Mouse (Mus musculus) macrophage (primary cell): ENCODE measurements around the gene Zfp128. TPM values are rescaled to one million over a fixed set of nuclear protein-coding genes. Genes with fewer than 3 reads are reported as not detected.
"Not testable (repeated sequence)": the region's sequence is repeated elsewhere in the genome, so short reads cannot be mapped to it uniquely, and the experiment has no call there.

Experiments
- H3K27ac ChIP-seq: fragments of 350-480 bp; formaldehyde crosslinking; 2 replicates; pipeline ENCODE4 v1.9.0; 2021
- H3K36me3 ChIP-seq: fragments of 350-480 bp; formaldehyde crosslinking; 2 replicates; pipeline ENCODE4 v1.9.0; 2021; ENCODE audit errors: inconsistent target
- H3K4me3 ChIP-seq: fragments of 350-480 bp; formaldehyde crosslinking; 2 replicates; pipeline ENCODE4 v1.9.0; 2021; ENCODE audit errors: inconsistent target
- H3K79me2 ChIP-seq: fragments of 350-480 bp; formaldehyde crosslinking; 2 replicates; pipeline ENCODE4 v1.9.0; 2021; ENCODE audit errors: inconsistent target
- WGBS: methylation state at CpG from one replicate; pipeline ENCODE4 v1.1.7; 2026; ENCODE audit warnings: inconsistent platforms; ENCODE audit not compliant: missing documents; 5-methylcytosine and 5-hydroxymethylcytosine counted together
- polyA plus RNA-seq: library from polyadenylated mRNA; stranded (reverse); fragments of 250-400 nt; gene quantifications from 3 replicates; pipeline ENCODE4 v1.2.4, GENCODE M21; 2018; ENCODE audit warnings: inconsistent platforms
- total RNA-seq, 78 experiments: library from RNA; depleted of rRNA; stranded (reverse); fragments of 250-400 nt; gene quantifications; 1 replicate in 9 of 78; 2 replicates in 24 of 78; 3 replicates in 43 of 78; 4 replicates in 2 of 78; pipeline ENCODE4 v1.2.4; 2018; ENCODE audit warnings: inconsistent platforms in 56 of 78

Zfp128 gene
- 1 to 10 TPM in 15 of 26 experiments, under 1 TPM in 8, not detected in 3; 0.34 to 9.0 (median 2.0) TPM for total RNA-seq (2018; cell fraction: chromatin; rRNA removed)
- total RNA-seq (2018; cell fraction: cytosol; rRNA removed): 1 to 10 TPM in 16 of 26 experiments, under 1 TPM in 10; 0.19 to 2.6 (median 1.3) TPM
- 1 to 10 TPM in 16 of 26 experiments, under 1 TPM in 9, not detected in 1; 0.12 to 8.7 (median 1.4) TPM for total RNA-seq (2018; cell fraction: nucleus; rRNA removed)
- 1.6 to 2.1 TPM (median 1.9 TPM) in 3 replicates for polyA plus RNA-seq

DNA sequence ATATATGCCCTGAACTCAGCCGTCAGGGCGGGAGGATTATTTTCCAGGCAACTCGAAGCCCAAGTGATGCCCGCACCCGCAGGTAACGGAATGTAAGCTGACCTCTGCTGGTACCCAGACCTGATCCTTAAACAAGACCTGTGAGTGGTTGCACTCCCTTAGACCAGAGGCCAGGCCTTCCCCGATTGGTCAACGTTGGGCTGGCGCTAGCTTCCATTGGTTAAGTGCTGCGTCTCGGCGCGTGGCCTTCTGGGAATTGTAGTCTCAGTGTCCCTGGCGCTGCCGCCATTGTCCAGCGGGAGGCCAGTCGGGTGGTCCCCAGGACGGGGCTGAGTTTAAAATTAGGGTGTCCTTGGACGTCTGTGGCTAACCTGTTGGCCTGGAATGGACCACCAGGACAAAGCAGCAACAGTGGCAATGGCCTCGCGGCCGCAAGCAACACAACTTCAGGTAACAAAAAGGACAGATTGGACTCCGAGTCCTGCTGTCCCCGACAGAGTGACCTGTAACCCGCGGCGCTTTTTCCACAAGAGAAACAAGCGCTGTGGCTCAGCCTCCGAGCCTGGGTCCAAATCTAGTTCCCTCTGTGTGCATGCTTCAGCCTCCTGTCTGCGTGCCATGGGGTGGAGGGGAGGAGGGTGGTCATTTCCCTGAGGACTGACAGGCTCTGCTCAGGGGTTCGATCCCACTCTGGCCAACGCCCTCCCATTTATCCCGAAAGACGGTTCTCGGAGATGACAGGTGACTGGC is at the start of gene Zfp128:
Zfp128 (plus strand) TSS at position 267 of the 750 bp plus-strand sequence.
- Histone ChIP-seq H3K4me3 (peak within 1 kb of the TSS; percentile 94), H3K36me3 (peaks cover 15% of the 10 kb centered on the region), H3K27ac (peak within 1 kb of the TSS; percentile 32; the same call in 1 of the 2 replicates), H3K79me2 (no peaks in the 10 kb centered on the region)
- whole genome bisulfite sequencing: 2% methylated on average over 32 of the region's 35 CpGs

- H3K79me2 ChIP-seq: peaks cover 23% of the 10 kb centered on the region; the same call in 1 of the 2 replicates
- 2% methylated on average over 45 of the region's 47 CpGs for WGBS
- peaks cover 34% of the 10 kb centered on the region for H3K36me3 ChIP-seq
- peak within 1 kb of the TSS; percentile 88 for H3K4me3 ChIP-seq
- peak within 1 kb of the TSS; percentile 78 for H3K27ac ChIP-seq
Measured at GRCm38 (mm10) chr7:12834162-12835120, 46.5 kb upstream of the Zfp128 start, which contains the start of gene Zfp110. TSS of gene Zfp110 (plus strand) at chr7:12834761.

DNA sequence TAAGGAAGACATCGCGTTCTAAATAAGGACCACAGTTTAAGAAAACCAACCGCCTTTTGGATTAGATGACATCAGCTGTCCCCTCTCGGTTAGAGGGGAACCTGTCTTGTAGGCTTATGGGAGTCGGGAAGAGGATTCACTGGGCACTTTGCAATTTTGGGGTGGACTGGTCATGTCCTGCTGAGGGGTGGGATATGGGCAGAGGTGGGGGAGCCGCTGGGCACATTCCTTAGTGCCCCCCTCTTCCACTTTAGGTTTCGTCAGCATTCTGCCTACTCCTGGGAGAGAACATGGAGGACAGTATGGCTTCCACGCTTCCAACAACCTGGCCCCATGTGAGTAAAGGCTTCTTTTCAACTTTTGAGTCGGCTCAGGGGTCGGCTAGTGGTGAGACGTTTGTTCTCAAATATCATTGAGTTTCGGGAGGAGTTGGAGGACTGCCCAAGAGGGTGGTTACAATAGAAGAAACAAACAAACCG is 45.7 kb upstream of the Zfp128 start:
- WGBS: 39% methylated on average over 13 of the region's 13 CpGs
- peak overlapping the region; percentile 88 for H3K4me3 ChIP-seq
- H3K27ac ChIP-seq: peak overlapping the region; percentile 78
- peaks cover 23% of the 10 kb centered on the region; the same call in 1 of the 2 replicates for H3K79me2 ChIP-seq
- H3K36me3 ChIP-seq: peaks cover 42% of the 10 kb centered on the region

- no peak overlapping the region for H3K27ac ChIP-seq
- H3K36me3 ChIP-seq: peaks cover 47% of the 10 kb centered on the region
- WGBS: 97% methylated on average over 4 of the region's 4 CpGs
- H3K79me2 ChIP-seq: peaks cover 23% of the 10 kb centered on the region; the same call in 1 of the 2 replicates
- H3K4me3 ChIP-seq: peak overlapping the region; percentile 88
Measured at GRCm38 (mm10) chr7:12835779-12836178, 45.2 kb upstream of the Zfp128 start.

DNA sequence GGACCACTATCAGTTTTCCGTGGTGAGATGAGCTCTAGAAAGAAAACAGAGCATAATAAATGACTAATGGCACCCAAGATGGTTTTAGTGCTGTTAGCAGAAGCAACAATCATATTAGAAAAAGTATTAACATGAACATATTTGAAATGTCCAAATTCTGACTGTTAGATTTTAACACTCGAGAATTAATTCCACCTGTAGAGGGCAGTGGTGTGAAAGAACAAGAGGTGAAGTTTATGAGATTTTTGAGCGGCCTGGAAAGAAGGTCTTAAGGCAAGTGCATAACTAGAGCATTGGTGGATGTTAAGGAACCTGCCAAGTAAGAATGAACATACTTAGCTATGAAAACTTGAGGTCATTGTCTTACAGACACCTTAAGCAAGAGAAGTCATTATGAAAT is 6.7 kb upstream of the Zfp128 start:
- Histone ChIP-seq H3K79me2 (no peaks in the 10 kb centered on the region), H3K36me3 (no peaks in the 10 kb centered on the region), H3K4me3 (no peak overlapping the region), H3K27ac (no peak overlapping the region)
- WGBS: 11% methylated on average over 3 of the region's 3 CpGs

DNA sequence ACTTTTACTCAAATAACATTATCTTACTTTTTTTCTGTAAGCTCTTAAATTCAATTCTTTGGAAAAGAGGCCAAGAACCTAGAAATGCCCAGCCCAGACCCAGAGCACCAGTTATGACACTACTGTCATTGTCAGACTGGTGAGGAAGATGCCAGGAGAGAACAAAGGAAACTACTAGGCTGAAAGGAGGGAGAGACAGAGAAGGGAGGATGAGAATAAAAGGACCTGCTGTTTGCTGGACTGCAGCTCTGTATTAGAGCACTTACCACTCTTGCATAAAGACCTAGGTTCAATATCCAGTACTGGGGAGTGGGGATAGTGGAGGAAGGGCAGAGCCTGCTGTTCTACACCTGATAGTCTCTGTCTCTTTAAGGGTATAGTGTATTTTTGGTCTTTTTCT is 941 bp upstream of the Zfp128 start:
- no peak overlapping the region for H3K4me3 ChIP-seq
- H3K27ac ChIP-seq: no peak overlapping the region
- 0 out of 2 replicates have a peak, but pooled peaks cover 6% of the 10 kb centered on the region for H3K36me3 ChIP-seq
- no peaks in the 10 kb centered on the region for H3K79me2 ChIP-seq

DNA sequence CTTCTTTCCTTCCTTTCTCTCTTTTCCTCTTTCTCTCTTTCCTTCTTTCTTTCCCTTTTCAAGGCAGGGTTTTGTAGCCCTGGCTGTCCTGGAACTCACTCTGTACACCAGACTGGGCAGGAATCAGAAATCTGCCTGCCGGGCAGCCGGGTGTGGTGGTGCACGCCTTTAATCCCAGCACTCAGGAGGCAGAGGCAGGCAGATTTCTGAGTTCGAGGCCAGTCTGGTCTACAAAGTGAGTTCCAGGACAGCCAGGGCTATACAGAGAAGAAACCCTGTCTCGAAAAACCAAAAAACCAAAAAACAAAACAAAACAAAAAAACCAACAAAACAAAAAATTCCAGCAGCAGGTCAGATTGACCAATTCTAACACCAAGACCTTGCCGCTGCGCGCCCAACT is 480 bp upstream of the Zfp128 start:
- not testable (repeated sequence) for H3K79me2 ChIP-seq, H3K36me3 ChIP-seq, H3K27ac ChIP-seq
- 27% methylated on average over 8 of the region's 8 CpGs for WGBS
- peak overlapping the region; percentile 94 for H3K4me3 ChIP-seq

- Histone ChIP-seq H3K79me2 (no peaks in the 10 kb centered on the region), H3K36me3 (peaks cover 32% of the 10 kb centered on the region), H3K4me3 (no peak overlapping the region), H3K27ac (no peak overlapping the region)
- WGBS: 77% methylated on average over 12 of the region's 12 CpGs
Measured at GRCm38 (mm10) chr7:12886563-12887266, 5.7 kb downstream of the Zfp128 start.

GRCm38 (mm10) chr7:12887585-12887984 is 6.6 kb downstream of the Zfp128 start:
- no peaks in the 10 kb centered on the region for H3K79me2 ChIP-seq
- H3K27ac ChIP-seq: no peak overlapping the region
- 49% methylated on average over 5 of the region's 5 CpGs for WGBS
- no peak overlapping the region for H3K4me3 ChIP-seq
- H3K36me3 ChIP-seq: peaks cover 32% of the 10 kb centered on the region

DNA sequence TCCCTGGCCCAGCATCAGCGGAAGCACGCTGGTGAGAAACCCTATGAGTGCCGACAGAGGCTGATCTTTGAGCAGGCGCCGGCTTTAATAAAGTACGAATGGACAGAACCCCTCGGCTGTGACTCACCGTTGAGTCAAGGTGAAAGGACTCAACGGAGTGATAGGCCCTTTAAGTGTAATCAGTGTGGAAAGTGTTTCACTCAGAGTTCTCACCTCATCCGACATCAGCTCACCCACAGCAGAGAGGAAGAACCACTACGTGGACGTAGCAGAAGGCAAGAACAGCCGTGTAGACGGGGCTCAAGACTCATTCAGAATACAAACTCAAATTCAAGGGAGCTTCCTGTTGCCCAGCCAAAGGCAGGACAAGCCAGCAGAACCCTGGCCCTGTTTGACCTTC is 10.0 kb downstream of the Zfp128 start:
- Histone ChIP-seq H3K27ac (no peak overlapping the region), H3K79me2 (no peaks in the 10 kb centered on the region), H3K36me3 (peaks cover 19% of the 10 kb centered on the region), H3K4me3 (no peak overlapping the region)
- 92% methylated on average over 14 of the region's 14 CpGs for WGBS

- WGBS: 0% methylated on average over 1 of the region's 1 CpGs
- peaks cover 15% of the 10 kb centered on the region; the same call in 1 of the 2 replicates for H3K36me3 ChIP-seq
- no peak overlapping the region for H3K4me3 ChIP-seq
- H3K79me2 ChIP-seq: no peaks in the 10 kb centered on the region
- H3K27ac ChIP-seq: no peak overlapping the region
Measured at GRCm38 (mm10) chr7:12891334-12891733, 10.4 kb downstream of the Zfp128 start.

- WGBS: 8% methylated on average over 31 of the region's 36 CpGs
- H3K4me3 ChIP-seq: peak within 1 kb of the TSS; percentile 89
- H3K27ac ChIP-seq: 0 out of 2 replicates have a peak within 1 kb of the TSS, but pooled peaks have one; percentile 13
- H3K79me2 ChIP-seq: peaks cover 41% of the 10 kb centered on the region
- H3K36me3 ChIP-seq: no peaks in the 10 kb centered on the region
Measured at GRCm38 (mm10) chr7:12897655-12898410, 16.9 kb downstream of the Zfp128 start, which contains the start of gene Zscan22. TSS of gene Zscan22 (plus strand) at chr7:12897815.

GRCm38 (mm10) chr7:12901517-12901916 is 20.5 kb downstream of the Zfp128 start:
- H3K36me3 ChIP-seq: peaks cover 13% of the 10 kb centered on the region
- no peak overlapping the region for H3K27ac ChIP-seq
- no peak overlapping the region for H3K4me3 ChIP-seq
- WGBS: 76% methylated on average over 3 of the region's 5 CpGs
- H3K79me2 ChIP-seq: peaks cover 53% of the 10 kb centered on the region
